ENCODE assay signal across 23 mouse cellular contexts in the genomic region with DNA sequence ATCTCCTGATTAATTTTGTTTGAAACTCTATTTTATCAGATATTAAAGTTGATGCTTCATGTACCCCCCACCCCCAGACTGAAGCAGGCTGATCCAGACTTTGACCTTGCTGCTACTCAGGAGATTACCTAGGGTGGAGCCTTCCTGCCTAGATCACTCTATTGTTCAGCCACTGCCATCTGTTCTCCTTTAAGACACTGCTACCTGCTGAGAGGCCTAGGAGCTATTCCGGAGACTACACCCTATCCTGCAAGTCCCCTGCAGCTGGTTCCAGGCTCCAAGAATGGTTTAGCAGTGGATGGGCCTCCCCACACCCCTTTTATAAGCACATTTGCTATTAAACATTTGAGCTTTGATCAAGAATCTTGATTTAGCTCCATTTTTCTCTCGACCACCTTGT.
DNase-seq lines count a peak whose midpoint lies in the region.
"Had no signal": no experiment of that assay in that cellular context is flagged by ENCODE, and none has a peak within 500 bp of the region (broad histone marks: within the 10 kb centered on the region; RNA-seq: fewer than 3 reads in every experiment).

No protein-coding gene starts in this region.

- H3K9me3 ChIP-seq in limb, embryonic 10.5 days (replicated peaks) = no peaks in the 10 kb centered on the region
- H3K9me3 ChIP-seq: embryonic facial prominence, embryonic 12.5 days; embryonic facial prominence, embryonic 15.5 days; heart, embryonic 10.5 days; heart, embryonic 13.5 days had no signal

- H3K4me1 ChIP-seq in limb, embryonic 10.5 days = peaks cover 6% of the 10 kb centered on the region
- H3K4me1 ChIP-seq: embryonic facial prominence, embryonic 12.5 days; embryonic facial prominence, embryonic 15.5 days; heart, embryonic 10.5 days; heart, embryonic 13.5 days had no signal

- no peak overlapping the region for H3K4me3 ChIP-seq in limb, embryonic 10.5 days
- H3K4me3 ChIP-seq: embryonic facial prominence, embryonic 12.5 days; embryonic facial prominence, embryonic 15.5 days; heart, adult 2 months; heart, embryonic 10.5 days; heart, embryonic 13.5 days had no signal

- WGBS in limb, embryonic 10.5 days = 27% methylated on average over 2 of the region's 2 CpGs

- no peak overlapping the region for H3K27ac ChIP-seq in limb, embryonic 10.5 days
- H3K27ac ChIP-seq: embryonic facial prominence, embryonic 12.5 days; embryonic facial prominence, embryonic 15.5 days; heart, adult 2 months; heart, embryonic 10.5 days; heart, embryonic 13.5 days; hindbrain, embryonic 14.5 days; hindbrain, postnatal 0 days had no signal

- no peaks in the 10 kb centered on the region for H3K27me3 ChIP-seq in limb, embryonic 10.5 days (ENCODE audit: low read depth, poor library complexity, severe bottlenecking)
- H3K27me3 ChIP-seq: embryonic facial prominence, embryonic 12.5 days; embryonic facial prominence, embryonic 15.5 days; heart, embryonic 13.5 days had no signal

- no peaks in the 10 kb centered on the region for H3K36me3 ChIP-seq in limb, embryonic 10.5 days
- H3K36me3 ChIP-seq: embryonic facial prominence, embryonic 12.5 days; embryonic facial prominence, embryonic 15.5 days; heart, embryonic 10.5 days; heart, embryonic 13.5 days had no signal

- DNase-seq in ES-CJ7 (ENCODE audit: low read depth, low spot score) = peak; percentile 97
- DNase-seq in R1 (ENCODE audit: low read depth, low spot score) = peak; percentile 95
- peak; percentile 32 for DNase-seq in limb, embryonic 10.5 days (ENCODE audit: low spot score)
- DNase-seq in urinary bladder, postnatal 10 days (ENCODE audit: low spot score) = no peak
- DNase-seq in urinary bladder, postnatal 14 days (ENCODE audit: low spot score) = no peak
- DNase-seq in frontal cortex, postnatal 25 days (ENCODE audit: low spot score in 2 of 2) = no peak
- DNase-seq: adrenal gland, adult 2 months; adrenal gland, postnatal 14 days; cerebellum, adult 11 months; cerebellum, adult 2 months; cerebellum, adult 9-11 months; cerebellum, postnatal 36 days; forebrain, postnatal 0 days; gastrocnemius, postnatal 25 days; heart, adult 2 months; heart, postnatal 14 days; heart, postnatal 4 days had no signal

Comparison
In these comparisons a context has a peak if more than half of its experiments do, and no peak if none do; other contexts are left out.
1. DNase-seq: peak in ES-CJ7 (single experiment), R1 (single experiment) and limb, embryonic 10.5 days (single experiment); none in urinary bladder, postnatal 10 days (single experiment), urinary bladder, postnatal 14 days (single experiment) and frontal cortex, postnatal 25 days (0 of 2).